Mouse (Mus musculus): ENCODE measurements at regions not wholly inside any gene's neighbourhood (a gene's known extent, or its start where the extent isn't known, plus 50 kb on each side); places are given as distances from the start of the nearest gene placed in this dataset.

DNA sequence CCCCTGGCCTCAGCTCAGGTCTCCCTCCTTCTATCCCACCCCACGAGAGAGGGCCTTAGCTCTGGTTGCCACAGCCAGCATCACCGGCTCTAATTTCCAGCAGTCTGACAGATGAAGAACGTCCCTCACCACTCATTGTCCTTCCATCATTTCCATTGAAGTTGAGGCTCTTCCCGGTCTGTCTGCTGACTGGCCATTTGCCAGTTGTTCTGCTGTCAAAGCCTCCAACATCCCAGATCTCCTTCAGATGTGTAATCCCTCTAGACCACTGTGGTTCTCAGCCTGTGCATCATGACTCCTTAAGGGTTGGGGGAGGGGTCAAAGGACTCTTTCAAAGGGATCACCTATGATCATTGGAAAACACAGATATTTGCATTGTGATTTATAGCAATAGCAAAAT lies 181.6 kb downstream of the Rplp1 start:
- in situ Hi-C loops (cut with MboI; ENCODE audit: low sequenced_read_pairs in 2 of 2, unreplicated experiment in 2 of 2) = no loop called here
- TF ChIP-seq ZNF384 (IDR thresholded peaks at IDR 0.05; ENCODE audit: low read depth, low read length) (no peak), CHD2 (IDR thresholded peaks at IDR 0.05; ENCODE audit: low read depth, low read length) (no peak), MAFK (IDR thresholded peaks at IDR 0.05; ENCODE audit: insufficient read depth, low read depth, low read length) (no peak), ZC3H11A (IDR thresholded peaks at IDR 0.05; ENCODE audit: borderline replicate concordance, low read depth, low read length) (no peak), HCFC1 (IDR thresholded peaks at IDR 0.05; ENCODE audit: borderline replicate concordance, insufficient read depth, low read length) (no peak)
- no peak overlapping the region for H3K9ac ChIP-seq (ENCODE audit: insufficient read depth, low read depth, low read length, poor library complexity, severe bottlenecking)

DNA sequence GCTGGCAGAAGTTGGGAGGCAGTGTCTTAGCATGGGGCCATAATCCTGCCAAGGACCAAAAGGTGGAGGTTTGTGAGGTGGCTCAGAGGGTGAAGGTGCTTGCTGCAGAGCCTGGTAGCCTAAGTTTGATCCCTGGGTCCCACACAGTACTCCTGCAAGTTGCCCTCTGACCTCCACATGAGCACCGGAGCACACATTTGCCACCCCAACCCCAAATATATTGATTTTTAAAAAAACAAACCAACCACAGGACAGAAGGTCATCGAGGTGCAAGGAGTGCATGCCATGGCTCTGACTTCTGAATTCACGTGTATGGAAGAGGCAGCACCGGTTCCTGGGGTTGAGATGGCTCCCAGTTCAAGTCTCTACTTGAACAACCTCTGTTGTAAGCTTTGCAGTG lies 186.2 kb downstream of the Rplp1 start:
- H3K9ac ChIP-seq (ENCODE audit: insufficient read depth, low read depth, low read length, poor library complexity, severe bottlenecking) = no peak overlapping the region
- TF ChIP-seq HCFC1 (IDR thresholded peaks at IDR 0.05; ENCODE audit: borderline replicate concordance, insufficient read depth, low read length) (no peak), ZC3H11A (IDR thresholded peaks at IDR 0.05; ENCODE audit: borderline replicate concordance, low read depth, low read length) (no peak)
- no peak overlapping the region for H3K4me3 ChIP-seq (ENCODE audit: insufficient read depth in 1 of 2, low read depth in 1 of 2, low read length in 2 of 2, poor library complexity in 1 of 2, severe bottlenecking in 1 of 2)
- DNase-seq (ENCODE audit: low read depth, low spot score) = no peak
- peaks cover 0 to 4% of the 10 kb centered on the region in 2 experiments; a peak in 1 of 4 replicates for H3K4me1 ChIP-seq (ENCODE audit: control insufficient read depth in 2 of 2, insufficient read depth in 2 of 2, low read length in 2 of 2, poor library complexity in 1 of 2)
- no peaks in the 10 kb centered on the region for H3K9me3 ChIP-seq (ENCODE audit: control insufficient read depth, insufficient read depth, low read depth, low read length)
- H3K27ac ChIP-seq (ENCODE audit: insufficient read depth, low read depth, low read length, poor library complexity, severe bottlenecking) = no peak overlapping the region
- H3K36me3 ChIP-seq (ENCODE audit: control insufficient read depth, insufficient read depth, low read length, poor library complexity, severe bottlenecking) = no peaks in the 10 kb centered on the region
- in situ Hi-C loops (cut with MboI; ENCODE audit: low sequenced_read_pairs in 2 of 2, unreplicated experiment in 2 of 2) = loop anchor here in 1 of 2 experiments (10.0 kb wide), 1 partner anchor 167 kb away; no protein-coding TSS in a partner anchor

More for the DNA sequence above, 181.6 kb downstream of the Rplp1 start:
- H3K4me1 ChIP-seq (ENCODE audit: control insufficient read depth in 2 of 2, insufficient read depth in 2 of 2, low read length in 2 of 2, poor library complexity in 1 of 2) = no peaks in the 10 kb centered on the region; a peak in 1 of 4 replicates
- H3K36me3 ChIP-seq (ENCODE audit: control insufficient read depth, insufficient read depth, low read length, poor library complexity, severe bottlenecking) = no peaks in the 10 kb centered on the region
- H3K27ac ChIP-seq (ENCODE audit: insufficient read depth, low read depth, low read length, poor library complexity, severe bottlenecking) = no peak overlapping the region
- DNase-seq (ENCODE audit: low read depth, low spot score) = no peak
- H3K4me3 ChIP-seq (ENCODE audit: insufficient read depth in 1 of 2, low read depth in 1 of 2, low read length in 2 of 2, poor library complexity in 1 of 2, severe bottlenecking in 1 of 2) = no peak overlapping the region
- no peaks in the 10 kb centered on the region for H3K9me3 ChIP-seq (ENCODE audit: control insufficient read depth, insufficient read depth, low read depth, low read length)

DNA sequence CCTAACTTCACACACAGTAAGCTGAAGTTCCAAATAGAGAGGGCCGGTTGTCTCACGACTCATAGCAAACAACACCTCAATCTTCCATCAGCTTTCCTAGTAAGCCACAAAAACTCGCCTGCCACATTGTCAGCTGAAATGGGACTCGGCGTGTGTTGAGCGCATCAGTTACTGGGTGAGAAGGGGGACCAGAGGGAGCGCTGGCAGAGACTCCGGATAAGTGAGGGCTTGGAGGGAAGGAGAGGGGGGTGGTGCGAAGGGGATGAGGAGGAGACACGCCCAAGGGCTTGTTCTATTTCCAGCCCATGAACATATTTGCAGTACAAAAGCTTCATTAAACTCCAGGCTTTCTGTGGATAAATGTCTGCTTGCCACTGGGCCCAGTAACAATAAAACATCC lies 186.7 kb downstream of the Rplp1 start:
- Histone ChIP-seq H3K27ac (ENCODE audit: insufficient read depth, low read depth, low read length, poor library complexity, severe bottlenecking) (no peak overlapping the region), H3K4me1 (ENCODE audit: control insufficient read depth in 2 of 2, insufficient read depth in 2 of 2, low read length in 2 of 2, poor library complexity in 1 of 2) (peaks cover 0 to 4% of the 10 kb centered on the region in 2 experiments; a peak in 1 of 4 replicates), H3K36me3 (ENCODE audit: control insufficient read depth, insufficient read depth, low read length, poor library complexity, severe bottlenecking) (no peaks in the 10 kb centered on the region), H3K9ac (ENCODE audit: insufficient read depth, low read depth, low read length, poor library complexity, severe bottlenecking) (no peak overlapping the region), H3K9me3 (ENCODE audit: control insufficient read depth, insufficient read depth, low read depth, low read length) (no peaks in the 10 kb centered on the region), H3K4me3 (ENCODE audit: insufficient read depth in 1 of 2, low read depth in 1 of 2, low read length in 2 of 2, poor library complexity in 1 of 2, severe bottlenecking in 1 of 2) (no peak overlapping the region)
- TF ChIP-seq MAFK (IDR thresholded peaks at IDR 0.05; ENCODE audit: insufficient read depth, low read depth, low read length) = no peak
- TF ChIP-seq HCFC1 (IDR thresholded peaks at IDR 0.05; ENCODE audit: borderline replicate concordance, insufficient read depth, low read length) = no peak
- TF ChIP-seq CHD2 (IDR thresholded peaks at IDR 0.05; ENCODE audit: low read depth, low read length) = no peak
- TF ChIP-seq ZC3H11A (IDR thresholded peaks at IDR 0.05; ENCODE audit: borderline replicate concordance, low read depth, low read length) = no peak
- no peak for TF ChIP-seq ZNF384 (IDR thresholded peaks at IDR 0.05; ENCODE audit: low read depth, low read length)
- in situ Hi-C loops (cut with MboI; ENCODE audit: low sequenced_read_pairs in 2 of 2, unreplicated experiment in 2 of 2) = loop anchor here in 1 of 2 experiments (10.0 kb wide), 1 partner anchor 167 kb away; no protein-coding TSS in a partner anchor
- DNase-seq (ENCODE audit: low read depth, low spot score) = no peak

DNA sequence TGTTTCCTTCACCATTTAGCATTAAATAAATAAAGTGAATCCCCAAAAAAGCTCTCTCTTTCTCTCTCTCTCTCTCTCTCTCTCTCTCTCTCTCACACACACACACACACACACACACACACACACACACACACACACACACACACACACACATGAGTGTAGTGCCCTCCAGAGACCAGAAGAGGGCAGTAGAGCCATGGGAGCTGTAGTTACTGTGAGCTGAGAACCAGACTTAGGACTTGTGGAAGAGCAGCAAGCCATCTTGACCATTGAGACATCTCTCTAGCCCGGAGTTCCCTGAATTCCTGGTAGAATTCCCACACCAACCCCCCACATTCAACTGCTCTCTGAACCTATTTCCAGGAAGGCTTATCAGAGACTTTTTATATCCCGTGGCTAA lies 190.3 kb downstream of the Rplp1 start:
- H3K4me1 ChIP-seq (ENCODE audit: control insufficient read depth in 2 of 2, insufficient read depth in 2 of 2, low read length in 2 of 2, poor library complexity in 1 of 2) = peaks cover 0 to 4% of the 10 kb centered on the region in 2 experiments; a peak in 1 of 4 replicates
- no peak overlapping the region for H3K27ac ChIP-seq (ENCODE audit: insufficient read depth, low read depth, low read length, poor library complexity, severe bottlenecking)
- no peak overlapping the region for H3K4me3 ChIP-seq (ENCODE audit: insufficient read depth in 1 of 2, low read depth in 1 of 2, low read length in 2 of 2, poor library complexity in 1 of 2, severe bottlenecking in 1 of 2)
- no peak for DNase-seq (ENCODE audit: low read depth, low spot score)
- no peak for TF ChIP-seq ZNF384 (IDR thresholded peaks at IDR 0.05; ENCODE audit: low read depth, low read length)
- TF ChIP-seq ZC3H11A (IDR thresholded peaks at IDR 0.05; ENCODE audit: borderline replicate concordance, low read depth, low read length) = peak; percentile 76
- in situ Hi-C loops (cut with MboI; ENCODE audit: low sequenced_read_pairs in 2 of 2, unreplicated experiment in 2 of 2) = loop anchor here in 1 of 2 experiments (10.0 kb wide), 1 partner anchor 171 kb away; no protein-coding TSS in a partner anchor
- H3K36me3 ChIP-seq (ENCODE audit: control insufficient read depth, insufficient read depth, low read length, poor library complexity, severe bottlenecking) = no peaks in the 10 kb centered on the region
- H3K9ac ChIP-seq (ENCODE audit: insufficient read depth, low read depth, low read length, poor library complexity, severe bottlenecking) = no peak overlapping the region
- no peaks in the 10 kb centered on the region for H3K9me3 ChIP-seq (ENCODE audit: control insufficient read depth, insufficient read depth, low read depth, low read length)

DNA sequence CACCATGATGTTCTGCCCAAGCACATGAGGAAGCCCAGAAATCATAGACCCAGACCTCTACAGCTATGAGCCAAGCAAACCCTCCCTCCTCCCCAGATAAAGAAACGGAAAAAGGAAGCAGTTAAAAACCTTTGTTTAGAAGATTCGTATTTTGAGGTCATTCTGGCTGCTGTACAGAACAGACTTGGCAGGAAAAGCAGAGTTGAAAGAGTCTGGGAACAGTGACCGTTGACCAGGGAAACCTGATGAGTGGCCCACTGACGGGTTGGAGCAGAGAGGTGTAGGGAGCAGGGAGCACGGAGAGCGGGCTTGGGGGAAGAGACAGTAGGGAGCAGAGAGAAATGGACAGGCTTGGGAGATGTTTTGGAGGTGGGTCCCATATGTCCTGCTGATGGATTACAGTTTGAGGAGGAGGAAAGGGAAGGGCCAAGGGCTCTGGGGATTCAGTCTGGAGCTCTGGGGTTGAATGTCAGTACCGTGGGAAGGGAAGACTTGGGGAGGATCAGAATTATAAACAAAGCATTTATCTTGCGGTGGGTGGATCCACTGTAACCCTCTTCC lies 191.2 kb downstream of the Rplp1 start:
- in situ Hi-C loops (cut with MboI; ENCODE audit: low sequenced_read_pairs in 2 of 2, unreplicated experiment in 2 of 2) = loop anchor here in 1 of 2 experiments (10.0 kb wide), 1 partner anchor 172 kb away; no protein-coding TSS in a partner anchor

More for the DNA sequence above, 191.2 kb downstream of the Rplp1 start:
- H3K36me3 ChIP-seq (ENCODE audit: control insufficient read depth, insufficient read depth, low read length, poor library complexity, severe bottlenecking) = no peaks in the 10 kb centered on the region
- no peaks in the 10 kb centered on the region for H3K9me3 ChIP-seq (ENCODE audit: control insufficient read depth, insufficient read depth, low read depth, low read length)
- H3K9ac ChIP-seq (ENCODE audit: insufficient read depth, low read depth, low read length, poor library complexity, severe bottlenecking) = no peak overlapping the region
- no peak overlapping the region for H3K4me3 ChIP-seq (ENCODE audit: insufficient read depth in 1 of 2, low read depth in 1 of 2, low read length in 2 of 2, poor library complexity in 1 of 2, severe bottlenecking in 1 of 2)
- H3K4me1 ChIP-seq (ENCODE audit: control insufficient read depth in 2 of 2, insufficient read depth in 2 of 2, low read length in 2 of 2, poor library complexity in 1 of 2) = peaks cover 0 to 4% of the 10 kb centered on the region in 2 experiments; a peak in 1 of 4 replicates
- no peak overlapping the region for H3K27ac ChIP-seq (ENCODE audit: insufficient read depth, low read depth, low read length, poor library complexity, severe bottlenecking)
- DNase-seq (ENCODE audit: low read depth, low spot score) = no peak
- TF ChIP-seq MAFK (IDR thresholded peaks at IDR 0.05; ENCODE audit: insufficient read depth, low read depth, low read length) = no peak
